Mouse (Mus musculus) right cerebral cortex, postnatal 14 days (tissue): ENCODE data around the gene Yeats4.
"Not testable (repeated sequence)": the region's sequence is repeated elsewhere in the genome, so short reads cannot be mapped to it uniquely, and the experiment has no call there.

ENCODE experiments used
- DNase-seq: peaks from one replicate; pipeline ENCODE4 v3.0.0; 2022

Gene Yeats4

GRCm38 (mm10) chr10:117224102-117224990, at the start of gene Yeats4:
Yeats4 (minus strand) TSS chr10:117224507.
- peak; percentile 95 for DNase-seq

- no peak for DNase-seq
Observed at GRCm38 (mm10) chr10:117272023-117272422, 47.7 kb upstream of the Yeats4 start.

DNA sequence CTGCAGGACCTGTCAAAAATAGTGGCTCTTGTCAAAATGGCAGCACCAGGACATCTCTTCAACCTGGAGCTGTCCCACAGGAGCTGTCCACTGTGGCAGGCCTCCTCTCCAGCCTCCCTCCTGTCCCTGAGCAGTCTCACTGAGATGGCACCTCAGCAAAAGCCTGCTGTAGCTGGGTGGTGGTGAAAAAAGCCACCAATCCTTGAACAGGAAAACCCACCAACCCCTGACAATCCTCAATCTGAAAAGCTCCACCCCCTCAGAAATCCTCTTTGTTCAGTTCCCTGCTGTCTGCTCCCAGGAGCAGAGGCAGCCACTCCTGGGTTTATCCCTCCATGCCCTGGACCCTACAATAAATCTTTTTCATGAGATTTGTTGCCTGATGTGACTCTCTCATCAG, 35.6 kb upstream of the Yeats4 start:
- no peak for DNase-seq

- no peak for DNase-seq
Observed at GRCm38 (mm10) chr10:117238603-117239002, 14.3 kb upstream of the Yeats4 start, which contains the start of gene 9530003J23Rik. 9530003J23Rik (minus strand) TSS chr10:117238703.

DNA sequence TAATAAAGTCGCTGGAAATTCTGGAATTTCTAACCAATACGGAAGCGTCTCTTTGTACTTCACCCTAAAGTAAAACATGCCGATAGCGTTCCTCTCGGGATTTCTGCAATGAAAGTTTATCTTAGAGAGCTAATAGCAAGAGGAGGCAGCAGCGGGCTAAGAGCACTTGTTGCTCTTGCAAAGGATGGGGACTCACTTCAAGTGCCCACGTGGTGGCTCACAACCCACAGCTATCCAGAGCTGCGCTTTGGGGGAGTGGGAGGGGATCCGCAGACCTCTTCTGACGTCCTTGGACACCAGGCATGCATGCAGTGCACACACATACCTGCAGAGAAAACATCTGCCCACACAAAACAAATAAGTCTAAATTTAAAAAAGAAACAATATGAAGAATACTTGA, 11.6 kb upstream of the Yeats4 start:
- DNase-seq = no peak

GRCm38 (mm10) chr10:117234825-117235224, 10.5 kb upstream of the Yeats4 start:
- no peak for DNase-seq

GRCm38 (mm10) chr10:117229826-117230225, 5.5 kb upstream of the Yeats4 start:
- no peak for DNase-seq

GRCm38 (mm10) chr10:117226002-117226401, 1.7 kb upstream of the Yeats4 start:
- no peak for DNase-seq

DNA sequence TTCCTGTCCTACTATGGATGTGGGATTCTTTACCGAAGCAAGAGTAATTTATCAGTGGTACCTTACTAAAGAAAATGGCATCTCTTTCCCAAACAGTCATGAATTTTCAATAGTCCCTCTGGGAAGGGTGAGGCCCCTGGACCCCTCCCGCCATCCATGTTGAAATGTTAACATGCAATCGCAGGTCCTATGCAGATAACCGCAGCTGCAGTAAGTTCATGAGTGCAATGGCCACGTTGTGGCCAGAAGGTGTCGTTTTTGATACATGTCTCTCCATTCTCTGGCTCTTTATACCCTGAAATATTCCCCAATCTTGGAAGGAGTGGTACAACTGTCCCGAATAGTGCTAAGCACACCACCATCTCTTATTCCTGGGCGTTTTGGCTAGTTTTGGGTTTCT, 787 bp upstream of the Yeats4 start:
- DNase-seq = no peak

DNA sequence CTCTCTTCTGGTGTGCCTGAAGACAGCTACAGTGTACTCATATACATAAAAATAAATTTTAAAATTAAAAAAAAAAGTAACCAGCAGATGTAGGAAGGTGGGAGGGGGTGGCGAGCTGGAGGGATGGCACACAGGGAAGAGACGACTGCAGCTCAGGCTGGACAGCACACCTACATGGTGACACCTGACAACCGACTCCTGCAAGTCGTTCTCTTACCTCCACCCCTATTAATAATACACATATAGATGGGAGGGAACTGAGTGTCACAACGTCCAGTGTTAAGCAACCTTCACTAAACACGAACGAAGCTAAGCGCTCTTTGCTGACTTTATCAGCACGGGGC, 577 bp downstream of the Yeats4 start:
- DNase-seq = no peak

DNA sequence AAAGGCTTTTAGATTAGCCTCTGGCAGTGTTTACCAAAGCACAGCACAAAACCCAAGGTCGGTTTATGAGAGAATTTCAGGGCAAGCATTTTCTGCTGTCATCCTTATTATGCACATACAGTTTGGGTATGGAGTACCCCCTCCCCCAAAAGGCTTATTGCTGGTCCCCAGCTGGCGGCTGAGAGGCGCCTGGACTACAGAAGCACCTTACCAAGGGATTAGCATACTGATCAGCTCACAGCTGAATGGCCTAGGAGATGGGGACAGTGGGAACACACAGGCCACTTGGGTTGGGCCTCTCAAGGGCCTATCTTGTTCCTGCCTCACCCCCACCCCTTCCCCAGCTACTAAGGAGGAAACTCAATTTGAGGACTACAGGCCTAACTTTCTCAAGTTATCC, 1.5 kb downstream of the Yeats4 start:
- no peak for DNase-seq

GRCm38 (mm10) chr10:117218351-117218750, 6.0 kb downstream of the Yeats4 start:
- no peak for DNase-seq

DNA sequence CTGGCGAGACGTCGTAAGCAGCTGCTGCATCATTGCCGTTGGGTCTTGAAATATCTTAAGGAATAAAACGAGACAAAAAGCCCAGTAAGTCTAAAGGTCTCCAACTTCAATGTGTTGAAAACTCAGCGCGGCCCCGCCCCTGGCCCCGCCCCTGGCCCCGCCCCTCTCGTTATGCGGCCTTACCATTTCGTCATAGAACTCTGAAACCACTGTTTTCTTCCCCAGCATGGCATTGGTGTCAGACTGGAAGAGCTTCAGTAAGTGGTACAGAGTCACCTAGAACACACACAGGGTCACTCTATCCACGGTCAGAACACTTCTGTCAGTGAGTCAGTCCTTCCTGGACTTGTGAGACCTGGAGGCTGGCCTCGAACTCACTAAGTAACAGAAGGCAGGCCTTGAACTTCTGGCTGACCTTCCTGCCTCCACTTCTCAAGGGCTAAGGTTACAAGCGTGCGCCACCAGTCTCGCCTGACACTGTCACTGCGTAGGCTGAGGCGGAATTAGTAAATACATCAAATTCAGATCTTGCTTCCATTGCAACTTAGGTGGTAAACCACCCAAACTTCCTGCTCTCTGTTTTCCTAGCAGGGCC, 7.0 kb downstream of the Yeats4 start:
- DNase-seq = no peak

DNA sequence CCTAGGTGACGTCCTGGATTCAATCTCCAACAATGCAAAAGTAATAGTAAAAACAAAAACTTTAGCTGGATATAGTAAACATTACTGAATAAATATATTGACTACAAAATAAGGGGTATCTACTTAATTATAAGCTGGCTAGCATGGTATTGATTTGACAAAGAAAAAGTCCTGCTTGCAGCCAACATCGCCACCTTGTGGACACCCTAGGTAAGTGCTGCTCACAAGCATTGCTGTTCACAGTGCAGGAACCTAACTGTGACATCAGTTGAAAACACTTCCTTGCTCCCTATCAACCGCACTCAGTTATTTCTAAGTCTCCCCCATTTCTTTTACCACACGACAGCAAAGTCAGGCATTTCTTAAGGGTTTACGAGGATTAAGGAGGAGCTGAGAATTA, 7.5 kb downstream of the Yeats4 start:
- peak; percentile 57 for DNase-seq

GRCm38 (mm10) chr10:117216132-117216495, 8.2 kb downstream of the Yeats4 start:
- DNase-seq = no peak

- DNase-seq = no peak
Observed at GRCm38 (mm10) chr10:117215409-117216131, 8.7 kb downstream of the Yeats4 start.

- DNase-seq = no peak
Observed at GRCm38 (mm10) chr10:117211023-117211422, 13.3 kb downstream of the Yeats4 start.

DNA sequence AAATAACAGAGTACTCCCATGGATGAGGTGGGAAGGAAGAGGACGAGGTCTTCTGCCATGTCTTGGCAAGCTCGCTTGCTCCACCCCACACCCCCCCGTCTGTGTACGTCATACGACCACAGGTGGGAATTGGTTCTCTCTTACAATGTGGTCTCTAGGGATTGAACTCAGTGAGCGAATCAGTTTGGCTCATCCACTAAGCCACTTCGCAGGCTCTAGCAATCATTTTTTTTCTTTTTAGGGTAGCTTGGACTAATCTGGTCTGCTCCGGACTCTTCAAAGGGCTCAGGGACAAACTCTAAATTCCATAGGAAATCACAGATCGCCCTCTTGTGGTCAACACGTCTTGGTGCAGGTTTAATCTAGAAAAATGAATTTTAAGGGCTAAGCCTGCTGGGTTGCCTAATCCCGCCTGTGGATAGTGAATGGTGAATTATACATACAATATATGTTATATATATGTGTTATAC, 14.8 kb downstream of the Yeats4 start:
- no peak for DNase-seq

GRCm38 (mm10) chr10:117208787-117209186, 15.5 kb downstream of the Yeats4 start:
- not testable (repeated sequence) for DNase-seq

GRCm38 (mm10) chr10:117208221-117208620, 16.1 kb downstream of the Yeats4 start:
- DNase-seq = no peak

DNA sequence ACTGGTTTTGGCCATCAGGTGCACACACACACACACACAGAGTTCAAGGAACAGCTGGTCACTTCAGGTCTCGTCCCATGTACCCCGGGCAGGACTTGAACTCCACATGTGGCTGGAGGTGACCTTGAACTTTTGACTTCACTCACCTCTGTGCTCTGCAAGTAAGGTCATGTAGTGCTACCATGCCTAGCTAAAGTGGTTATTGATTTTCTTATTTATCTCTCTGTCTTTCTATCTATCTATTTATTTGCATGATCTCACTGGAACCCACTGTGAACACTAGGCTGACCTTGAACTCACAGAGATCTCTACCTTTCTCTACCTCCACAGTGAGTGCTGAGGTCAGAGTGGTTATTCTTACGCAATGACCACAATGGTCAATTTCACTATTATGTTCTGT, 18.2 kb downstream of the Yeats4 start:
- DNase-seq = no peak

DNA sequence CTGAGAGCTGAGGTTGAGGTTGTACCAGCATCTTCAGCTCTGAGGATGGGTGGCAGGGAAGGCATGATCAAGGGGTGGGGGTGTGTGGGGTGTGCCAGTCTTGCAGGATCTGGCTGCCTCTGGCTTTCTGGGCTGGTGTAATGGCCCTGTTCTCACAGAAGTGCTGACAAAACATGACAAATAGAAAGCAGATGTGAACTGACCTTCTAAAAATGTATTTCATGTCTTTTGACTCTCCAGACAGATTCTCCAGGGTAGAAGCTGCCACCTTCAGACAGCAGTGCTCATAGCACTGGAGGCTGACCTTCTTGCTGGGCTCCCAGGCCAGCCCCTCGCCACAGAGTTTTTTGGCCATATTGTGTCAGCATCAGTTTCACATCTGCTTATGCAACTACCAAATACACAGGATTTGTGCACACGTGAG, 20.7 kb downstream of the Yeats4 start:
- no peak for DNase-seq

DNA sequence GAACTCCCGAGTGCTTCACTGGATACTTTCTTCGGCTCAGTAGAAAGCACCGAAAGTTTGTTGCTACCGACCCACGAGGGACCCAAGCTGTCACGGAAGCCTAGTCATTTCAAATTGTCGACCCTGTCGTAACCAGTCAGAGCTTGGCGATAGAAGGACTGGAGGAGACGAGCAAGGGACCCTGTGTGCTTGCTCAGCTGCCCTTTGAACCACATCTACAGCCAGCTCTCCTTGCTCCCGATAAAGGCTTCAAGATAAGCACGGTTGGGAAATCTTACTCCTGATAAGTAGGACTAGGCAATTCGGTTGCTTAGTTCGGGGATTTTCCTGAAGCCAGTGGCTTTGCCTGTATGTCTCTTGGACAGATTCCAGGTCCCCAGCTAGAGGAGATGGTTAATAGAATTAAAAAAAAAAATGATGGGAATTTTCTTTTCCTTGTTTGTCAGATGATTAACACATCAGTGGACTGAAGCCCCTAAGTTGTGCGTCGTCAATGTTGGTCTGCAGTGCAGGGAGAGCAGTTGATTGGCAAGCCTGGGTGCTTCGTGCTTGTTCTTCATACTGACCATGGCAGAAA, 21.2 kb downstream of the Yeats4 start:
- DNase-seq = no peak
